Mouse (Mus musculus): Measurements from ENCODE around the gene Ccr7.

GRCm38 (mm10) chr11:99147041-99147919, 7.6 kb downstream of the Ccr7 start:
- peak; percentile 95 for TF ChIP-seq TCF12 (IDR thresholded peaks at IDR 0.05; ENCODE audit: insufficient read depth, poor library complexity, severe bottlenecking)
- no peak for TF ChIP-seq E2F4 (IDR thresholded peaks at IDR 0.05; ENCODE audit: insufficient read depth)
- TF ChIP-seq MYOD1 (IDR thresholded peaks at IDR 0.05; ENCODE audit: control insufficient read depth in 1 of 3, insufficient read length in 2 of 3, low read depth in 2 of 3) = peak; percentile 82 to 98 (median 95)
- no peak for TF ChIP-seq POLR2A (IDR thresholded peaks at IDR 0.05; ENCODE audit: insufficient read length, low read depth)
- TF ChIP-seq USF1 (IDR thresholded peaks at IDR 0.05; ENCODE audit: low read depth) = no peak
- no peak for TF ChIP-seq MAX (IDR thresholded peaks at IDR 0.05; ENCODE audit: low read depth)
- TF ChIP-seq REST (IDR thresholded peaks at IDR 0.05; ENCODE audit: insufficient read depth, insufficient read length) = no peak
